Mouse (Mus musculus) gastrocnemius, postnatal 10 days (tissue): Measurements from ENCODE around the gene D1Ertd622e. TPM values are rescaled to one million over a fixed set of nuclear protein-coding genes. Genes with fewer than 3 reads are reported as not detected.
"Not testable (repeated sequence)": the region's sequence is repeated elsewhere in the genome, so short reads cannot be mapped to it uniquely, and the experiment has no call there.

Experiments used
- DNase-seq: peaks from one replicate; pipeline ENCODE4 v3.0.0; 2021; ENCODE audit warnings: mixed read lengths
- total RNA-seq, 2 experiments: library from RNA; stranded (reverse); gene quantifications; 2 replicates each; pipeline ENCODE4 v1.2.3; 2021

The D1Ertd622e gene
- total RNA-seq, 2 experiments from 2014 or later, result 32.3 to 38.3 TPM

DNA sequence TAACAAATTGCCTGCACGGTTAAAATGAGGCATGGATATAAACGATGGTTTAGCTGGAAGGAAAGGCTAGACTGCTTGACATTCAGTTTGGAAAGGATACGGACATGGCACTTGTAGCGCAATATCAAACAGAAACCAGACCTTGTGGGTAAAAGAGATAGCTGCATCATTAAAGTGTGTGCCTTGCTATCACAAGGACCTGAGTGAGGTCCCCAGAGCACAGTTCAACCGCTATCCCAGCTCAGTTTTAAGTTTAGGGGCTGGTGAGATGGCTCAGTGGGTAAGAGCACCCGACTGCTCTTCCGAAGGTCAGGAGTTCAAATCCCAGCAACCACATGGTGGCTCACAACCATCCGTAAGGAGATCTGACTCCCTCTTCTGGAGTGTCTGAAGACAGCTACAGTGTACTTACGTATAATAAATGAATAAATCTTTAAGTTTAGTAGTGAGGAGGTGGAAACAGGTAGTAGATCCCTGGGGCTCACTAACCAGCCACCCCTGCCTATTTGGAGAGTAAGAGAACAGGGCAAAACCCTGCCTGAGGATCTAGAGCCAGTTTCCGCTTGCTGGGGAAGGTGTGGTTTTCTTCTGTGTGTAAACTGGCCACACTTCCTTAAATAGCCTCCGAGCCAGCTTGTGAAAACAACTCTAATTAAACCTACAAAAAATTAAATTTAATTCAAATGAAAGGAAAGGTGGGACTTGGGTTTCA lies 29.2 kb downstream of the D1Ertd622e start:
- no peak for DNase-seq

DNA sequence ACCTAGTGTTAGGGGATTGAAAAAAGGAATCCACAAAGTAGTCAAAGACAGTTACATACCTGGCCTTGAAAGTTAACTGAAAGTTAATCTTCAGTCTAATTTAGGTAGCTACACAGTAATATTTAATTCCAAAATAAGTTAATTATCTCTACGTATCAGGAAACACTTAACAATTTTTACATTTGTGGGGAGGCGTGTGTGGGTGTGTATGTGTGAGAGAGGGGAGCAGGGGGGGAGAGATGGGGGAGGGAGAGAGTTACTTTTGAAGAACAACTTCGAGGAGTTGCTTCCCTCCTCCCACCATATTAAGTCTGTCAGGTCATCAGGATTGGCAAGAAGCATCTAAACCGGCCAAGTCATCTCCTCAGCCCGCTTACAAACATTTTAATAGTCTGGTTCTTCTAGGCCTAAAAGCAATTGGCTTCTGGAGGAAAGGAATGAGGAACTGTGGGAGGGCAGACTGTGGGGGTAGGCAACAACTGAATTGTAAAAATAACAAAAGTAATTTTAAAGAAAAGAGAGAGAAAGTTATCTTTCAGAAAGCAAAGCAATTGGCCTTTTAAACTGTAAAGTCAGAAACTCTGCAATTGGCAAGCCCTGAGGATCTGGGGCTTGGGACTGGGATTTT lies 29.9 kb downstream of the D1Ertd622e start:
- no peak for DNase-seq

DNA sequence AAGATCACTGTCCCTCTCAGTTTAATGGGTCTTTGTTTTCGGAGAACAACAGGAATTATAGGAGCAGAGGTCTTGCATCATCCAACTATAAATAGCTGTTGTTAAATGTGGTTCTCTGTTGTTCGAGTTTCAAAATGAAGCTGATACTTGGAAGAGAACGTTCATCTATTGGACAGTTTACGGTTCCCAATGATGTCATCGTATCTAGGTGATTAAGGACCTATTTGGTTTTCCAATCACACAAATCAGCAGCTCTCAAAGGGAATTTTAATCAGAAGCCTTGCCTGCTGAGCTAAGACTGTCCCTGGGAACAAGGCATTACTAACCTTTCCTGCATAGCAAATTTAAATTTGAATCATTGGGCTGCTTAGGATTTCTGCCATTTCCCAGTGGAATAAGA lies 31.7 kb downstream of the D1Ertd622e start:
- DNase-seq, result no peak

DNA sequence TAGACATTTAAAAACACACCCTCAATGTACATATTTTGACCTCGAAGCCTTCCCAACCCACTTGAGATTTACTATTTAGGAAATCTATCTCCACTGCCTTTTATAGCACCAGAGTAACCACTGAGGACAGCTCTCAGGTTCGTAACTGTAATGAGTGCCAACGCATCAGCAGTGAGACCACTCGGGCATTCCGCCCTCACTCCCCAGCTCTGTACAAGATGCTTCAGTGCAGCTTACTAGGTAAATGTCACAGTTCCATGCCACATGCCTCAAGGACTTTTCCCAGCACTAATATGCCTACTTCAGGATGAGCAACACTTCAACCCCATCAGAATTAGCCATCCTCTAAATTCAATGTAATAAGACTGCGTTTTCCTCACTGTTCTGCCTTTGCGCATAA lies 33.0 kb downstream of the D1Ertd622e start:
- no peak for DNase-seq

DNA sequence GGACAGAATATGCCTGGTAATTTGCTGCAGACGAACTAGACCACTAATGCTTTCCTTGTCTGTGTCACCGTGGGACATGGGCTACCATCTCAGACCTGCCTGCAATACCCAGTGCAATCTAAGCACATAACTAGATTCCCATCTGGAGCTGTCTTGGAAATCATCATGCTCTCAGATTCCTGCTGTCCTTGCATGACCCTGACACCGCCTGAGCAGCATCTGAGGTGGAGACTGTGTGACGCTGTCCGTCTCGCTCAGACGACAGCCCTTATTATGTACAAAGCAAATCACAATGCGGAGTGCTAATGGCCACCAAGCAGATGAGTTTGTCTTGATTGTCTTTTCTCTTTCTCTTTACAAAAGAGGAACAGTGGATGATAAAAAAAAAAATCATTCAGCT lies 33.9 kb downstream of the D1Ertd622e start:
- DNase-seq, result no peak

DNA sequence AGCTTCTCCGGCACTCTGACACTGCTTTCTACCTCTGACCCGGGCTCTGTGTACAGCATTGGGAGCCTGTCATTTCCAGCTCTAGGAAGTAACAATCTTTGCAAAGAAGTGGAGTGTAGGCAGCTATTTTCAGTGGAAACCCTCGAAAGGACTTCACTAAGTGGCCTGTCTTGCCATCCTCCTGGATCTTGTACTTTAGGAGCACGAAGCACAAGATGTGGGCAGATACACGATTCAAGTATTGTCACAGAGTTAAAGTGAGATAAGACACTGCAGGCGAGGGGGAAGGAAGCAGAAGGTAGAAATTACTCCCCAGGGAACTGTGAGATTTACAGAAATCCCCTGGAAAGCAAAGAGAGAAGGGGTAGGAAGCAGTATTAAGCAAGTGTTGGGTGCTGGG lies 36.4 kb downstream of the D1Ertd622e start:
- DNase-seq, result no peak

DNA sequence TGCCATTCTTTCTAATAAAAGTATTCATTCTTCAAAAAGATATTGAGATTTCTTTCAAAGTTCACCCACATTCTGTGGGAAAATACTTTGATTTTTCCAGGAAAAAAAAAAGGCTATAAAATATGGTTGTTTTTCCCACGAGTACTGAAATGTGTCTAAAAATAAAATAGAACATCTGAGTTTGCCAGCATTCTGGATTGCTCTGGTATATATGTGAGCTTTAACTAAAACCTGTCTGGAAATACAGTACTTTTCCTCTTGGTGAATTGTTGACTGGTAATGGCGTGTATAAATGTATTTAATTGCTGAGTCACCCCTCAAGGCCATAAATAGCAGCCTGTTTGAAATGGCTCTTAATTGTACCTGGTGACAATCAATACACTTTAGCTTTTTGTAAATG lies 37.5 kb downstream of the D1Ertd622e start:
- no peak for DNase-seq

DNA sequence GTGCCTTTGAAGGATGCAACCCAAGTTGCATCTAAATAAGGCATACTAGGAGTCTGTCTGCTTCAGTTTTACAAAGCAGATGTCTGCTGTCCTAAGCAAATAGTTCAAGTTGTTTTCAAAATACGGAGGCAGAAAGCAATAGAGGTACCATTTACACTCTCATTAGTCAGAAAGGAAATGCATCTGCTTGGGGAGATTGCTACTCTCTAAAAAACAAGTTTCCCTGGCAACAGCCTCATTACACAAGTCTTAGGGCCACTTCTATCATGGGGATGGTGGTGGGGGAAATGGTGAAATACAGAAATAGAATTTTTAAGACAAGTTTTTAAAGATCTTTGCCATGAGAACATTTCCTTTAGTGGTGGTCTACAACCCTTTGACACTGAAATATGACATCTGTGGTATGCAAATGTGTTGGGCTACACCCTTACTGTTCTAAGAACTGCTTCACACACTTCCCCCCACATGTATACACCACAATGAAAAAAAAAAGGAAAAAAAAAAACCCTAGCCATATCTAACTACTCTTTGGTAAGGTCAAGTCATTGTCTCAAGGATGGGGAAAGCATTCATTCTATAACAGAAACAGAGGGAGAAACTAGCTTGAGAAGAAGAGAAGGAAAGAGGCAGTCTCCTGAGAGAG lies 38.5 kb downstream of the D1Ertd622e start:
- DNase-seq, result no peak

DNA sequence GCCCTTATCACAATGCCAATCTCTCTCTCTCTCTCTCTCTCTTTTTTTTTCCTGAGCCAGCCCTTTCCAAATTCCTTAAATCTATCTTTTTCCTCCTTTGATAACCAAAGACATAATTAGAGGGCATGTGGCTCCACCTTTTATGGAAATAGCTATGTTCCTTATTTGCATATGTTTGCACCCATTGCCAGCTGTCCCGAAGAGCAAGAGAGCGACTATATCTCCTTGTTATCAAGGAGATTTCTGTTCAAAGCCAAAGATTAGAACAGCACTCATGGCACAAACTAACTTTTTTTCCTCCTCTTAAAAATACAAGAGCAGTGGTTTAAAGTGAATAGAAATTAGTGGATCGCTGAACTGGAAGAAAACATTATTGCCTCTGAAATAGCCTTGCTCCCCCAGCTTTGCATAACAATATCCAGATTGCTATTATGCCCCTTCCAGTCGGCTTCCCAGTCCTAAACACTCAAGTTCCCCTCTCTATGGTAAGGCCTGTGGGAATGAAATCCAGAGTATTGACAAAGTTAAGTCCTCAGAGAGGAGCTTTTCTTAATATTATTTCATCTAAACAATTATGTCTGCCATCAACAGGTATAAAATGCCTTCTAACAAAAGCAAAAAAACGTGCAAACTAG lies 39.2 kb downstream of the D1Ertd622e start:
- no peak for DNase-seq

DNA sequence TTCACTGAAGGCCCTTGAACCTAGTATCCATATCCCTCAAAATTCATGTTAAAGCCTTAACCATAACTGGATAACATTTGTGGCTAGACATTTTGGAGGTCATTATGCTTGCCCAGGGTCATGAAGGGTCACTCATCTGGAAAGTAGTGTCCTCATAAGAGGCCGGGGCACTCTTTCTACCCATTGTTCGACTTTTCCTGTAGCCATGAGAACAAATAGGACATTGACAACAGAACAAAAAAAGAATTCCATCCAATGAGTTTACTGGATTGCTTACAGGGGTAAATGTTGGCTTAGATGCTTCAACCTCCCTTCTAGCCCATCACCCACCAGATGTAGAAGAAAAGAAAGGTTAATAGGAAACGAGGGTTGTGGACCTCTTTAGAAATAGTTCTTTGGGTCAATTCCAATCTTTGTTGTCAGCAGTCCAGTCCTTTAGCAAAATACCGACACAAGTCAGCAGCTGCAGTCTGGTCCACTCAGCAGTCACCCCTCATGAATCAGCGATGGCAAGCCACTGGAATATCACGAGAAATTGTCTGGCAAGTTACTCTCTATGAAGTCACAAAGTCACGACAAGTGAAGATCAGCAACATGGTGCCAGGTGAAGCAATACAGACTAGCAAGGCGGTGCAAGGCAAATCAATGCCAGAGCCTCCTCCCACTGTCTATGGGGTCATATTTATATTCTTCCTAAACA lies 42.1 kb downstream of the D1Ertd622e start:
- no peak for DNase-seq

DNA sequence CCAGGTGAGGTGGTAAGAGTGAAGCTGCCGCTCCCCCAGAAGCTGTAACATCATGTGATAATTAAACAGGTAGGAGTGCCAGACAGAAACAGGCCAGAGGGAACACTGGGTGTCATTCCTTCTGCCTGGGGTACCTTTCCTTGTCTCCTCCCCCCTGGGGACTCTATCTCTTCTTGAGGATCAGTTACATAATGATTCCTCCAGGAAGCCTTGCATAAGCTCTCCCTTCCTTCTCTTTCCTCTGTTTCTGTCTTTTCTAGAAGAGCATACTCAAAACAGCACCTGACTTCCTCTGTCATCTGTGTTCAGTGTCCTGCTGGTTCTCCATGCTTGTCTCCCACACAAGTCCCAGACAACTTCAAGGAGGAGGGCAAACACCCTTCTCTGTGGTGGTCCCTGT lies 46.3 kb downstream of the D1Ertd622e start:
- DNase-seq, result no peak

DNA sequence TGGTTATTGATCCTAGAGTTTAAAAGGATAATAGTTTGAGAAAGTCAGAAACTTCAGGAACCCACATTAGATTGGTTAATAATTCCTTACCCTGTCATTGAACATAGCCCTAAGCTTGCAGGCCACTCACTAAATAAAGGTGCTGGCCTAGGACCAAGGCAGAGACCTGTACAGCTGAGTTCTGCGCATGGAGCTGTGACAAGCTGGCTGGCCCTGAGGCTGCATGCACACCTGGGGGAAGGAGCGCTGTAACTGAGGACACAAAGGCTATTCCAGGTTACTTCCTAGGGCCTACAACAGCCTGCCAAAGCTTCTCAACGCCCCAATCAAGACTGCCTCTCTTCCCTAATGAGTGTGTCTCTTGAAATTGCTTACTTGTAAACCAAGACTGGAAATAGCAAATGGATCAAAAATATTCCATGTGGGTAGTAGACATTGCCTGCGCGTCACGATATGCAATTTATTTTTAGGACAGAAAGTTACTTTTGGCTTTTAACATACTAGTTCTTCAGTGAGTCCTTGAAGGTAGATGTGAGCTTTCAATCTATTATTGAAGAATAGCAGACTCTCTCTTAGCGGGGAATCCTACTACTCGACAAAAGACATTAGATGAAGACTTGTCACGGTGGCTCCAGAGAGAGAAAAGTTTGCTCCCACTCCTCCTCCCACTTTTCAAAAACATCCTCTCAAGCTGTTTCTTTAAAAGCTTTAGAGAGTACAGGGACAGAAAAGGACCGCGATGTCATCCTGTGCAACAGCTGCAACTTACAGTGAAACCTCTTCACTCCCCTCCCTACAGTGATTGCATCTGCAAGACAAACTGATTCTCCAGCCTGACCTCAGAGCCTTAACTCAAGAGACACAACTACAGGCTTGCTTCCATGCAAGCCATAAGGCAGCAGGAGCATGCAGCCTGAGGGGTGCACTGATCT lies 47.1 kb downstream of the D1Ertd622e start:
- DNase-seq, result no peak

DNA sequence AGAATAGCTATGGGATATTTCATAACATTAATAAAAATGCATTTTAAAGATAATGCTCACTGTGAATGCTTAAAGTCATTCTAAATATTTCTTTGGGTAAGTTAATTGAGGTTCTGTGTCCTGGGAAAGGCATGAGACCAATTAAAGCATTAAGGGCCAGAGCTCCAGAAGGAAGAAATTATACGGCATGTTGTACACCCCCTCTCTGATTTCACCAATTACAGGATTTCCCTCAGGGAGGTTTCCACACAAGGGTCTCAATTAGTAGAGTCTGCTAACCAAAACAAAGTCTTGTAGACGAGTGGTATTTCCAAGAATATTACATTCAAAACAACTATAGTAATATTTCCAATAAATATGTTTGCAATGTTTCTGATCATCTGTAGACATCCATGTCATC lies 50.1 kb downstream of the D1Ertd622e start:
- no peak for DNase-seq

DNA sequence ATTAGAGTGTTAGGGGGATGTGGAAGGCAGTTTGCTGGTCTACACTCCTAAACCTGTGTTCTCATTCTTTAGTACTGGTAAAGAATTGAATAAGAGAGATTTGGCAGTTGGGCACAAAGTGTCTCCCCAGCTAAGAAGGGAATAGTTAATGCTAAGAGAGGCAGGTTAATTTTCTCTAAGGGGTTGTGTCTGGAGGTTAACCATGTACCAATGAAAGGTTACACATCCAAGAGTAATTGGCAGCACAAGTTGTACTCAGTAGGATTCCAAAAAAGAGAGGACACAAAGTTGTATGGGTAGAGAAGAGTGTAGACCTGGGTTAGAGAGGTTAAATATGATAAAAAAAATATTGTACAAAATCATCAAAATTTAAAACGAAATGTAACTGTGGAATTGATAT lies 58.5 kb downstream of the D1Ertd622e start:
- DNase-seq, result no peak

DNA sequence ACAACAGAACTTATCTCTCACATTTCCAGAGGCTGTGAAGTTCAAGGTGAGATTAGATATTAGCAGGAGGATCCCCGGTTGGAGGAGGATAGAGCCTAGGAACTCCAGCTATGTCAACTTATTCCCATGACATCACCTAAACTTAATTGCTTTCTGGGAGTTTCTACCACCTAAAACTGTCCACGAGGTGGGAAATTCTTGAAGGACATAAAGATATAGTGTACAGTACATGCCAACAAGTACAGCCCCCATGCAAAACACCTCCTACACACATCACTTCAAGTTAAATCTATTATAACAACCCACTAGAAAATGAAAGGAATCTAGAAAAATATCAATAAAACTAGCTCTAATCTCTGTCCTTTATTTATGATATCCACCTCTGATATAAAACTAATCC lies 61.5 kb downstream of the D1Ertd622e start:
- DNase-seq, result no peak

DNA sequence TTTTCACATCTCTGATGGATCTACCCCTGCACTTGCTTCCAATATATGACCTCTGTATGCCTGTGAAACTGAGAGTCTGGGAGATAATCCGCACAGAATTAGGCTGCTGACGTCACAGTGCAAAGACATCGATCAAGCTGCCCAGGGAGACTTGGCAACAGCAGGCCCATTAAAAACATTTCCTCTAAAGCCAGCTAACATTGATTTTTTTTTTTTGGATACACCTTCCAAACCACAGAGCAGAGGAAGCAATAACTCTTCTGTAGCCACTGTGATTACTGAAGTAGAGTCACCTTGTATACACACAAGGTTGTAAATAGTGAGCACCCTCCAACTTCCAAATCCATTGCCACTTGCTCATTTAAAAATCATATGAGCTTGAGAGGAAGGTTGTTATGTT lies 62.8 kb downstream of the D1Ertd622e start:
- no peak for DNase-seq

DNA sequence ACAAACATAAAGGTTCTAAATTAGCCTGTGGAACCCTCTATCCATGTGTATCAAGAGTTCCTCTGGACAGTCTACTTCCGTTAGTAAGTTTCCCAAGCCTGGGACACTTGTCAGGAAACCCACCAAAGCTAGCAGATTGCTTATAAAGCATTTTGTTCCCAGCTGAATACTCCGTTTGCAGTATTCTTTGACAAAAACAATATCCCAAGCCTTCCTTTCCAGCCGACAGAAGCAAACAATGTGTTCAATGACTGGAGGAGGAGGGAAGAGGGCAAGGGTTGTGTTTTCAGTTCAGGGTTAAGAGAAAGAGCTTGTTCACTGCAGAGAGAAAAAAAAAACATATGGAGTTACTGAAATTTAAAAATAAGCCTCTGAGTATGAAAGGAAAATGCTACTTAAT lies 73.3 kb downstream of the D1Ertd622e start:
- no peak for DNase-seq

DNA sequence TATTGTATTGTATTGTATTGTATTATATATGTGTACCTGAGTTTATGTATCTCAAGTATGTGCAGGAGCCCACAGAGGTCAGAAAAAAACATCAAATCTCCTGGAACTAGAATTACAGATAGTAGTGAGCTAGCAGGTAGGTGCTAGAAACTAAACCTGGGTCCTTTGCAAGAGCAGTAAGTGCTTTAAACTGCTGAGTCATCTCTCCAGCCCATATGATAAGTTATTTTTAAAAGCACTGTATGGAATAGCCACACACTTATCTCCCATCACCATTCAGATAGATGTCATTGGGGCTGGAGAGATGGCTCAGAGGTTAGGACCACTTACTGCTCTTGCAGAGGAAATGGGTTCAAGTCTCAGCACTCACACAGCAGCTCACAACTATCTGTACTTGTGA lies 76.8 kb downstream of the D1Ertd622e start:
- DNase-seq, result no peak

DNA sequence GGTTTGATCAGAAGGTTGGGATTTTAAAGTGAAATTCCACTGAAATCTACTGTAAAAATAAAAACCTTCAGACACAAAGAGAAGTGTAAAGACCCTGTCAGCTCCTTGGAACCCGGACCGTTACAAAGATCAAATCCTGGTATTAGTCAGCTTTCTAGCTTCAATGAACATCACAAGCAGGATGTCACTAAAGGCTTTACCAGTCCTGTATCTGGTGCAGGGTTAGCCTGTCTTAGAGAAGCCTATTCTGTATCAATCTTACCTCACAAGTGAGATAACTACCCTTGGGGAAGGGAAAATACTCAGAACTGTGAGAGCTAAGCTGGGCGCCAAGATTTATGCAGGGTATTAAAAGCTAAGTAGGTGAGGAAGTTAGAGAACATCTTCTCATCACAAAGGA lies 77.7 kb downstream of the D1Ertd622e start:
- no peak for DNase-seq

DNA sequence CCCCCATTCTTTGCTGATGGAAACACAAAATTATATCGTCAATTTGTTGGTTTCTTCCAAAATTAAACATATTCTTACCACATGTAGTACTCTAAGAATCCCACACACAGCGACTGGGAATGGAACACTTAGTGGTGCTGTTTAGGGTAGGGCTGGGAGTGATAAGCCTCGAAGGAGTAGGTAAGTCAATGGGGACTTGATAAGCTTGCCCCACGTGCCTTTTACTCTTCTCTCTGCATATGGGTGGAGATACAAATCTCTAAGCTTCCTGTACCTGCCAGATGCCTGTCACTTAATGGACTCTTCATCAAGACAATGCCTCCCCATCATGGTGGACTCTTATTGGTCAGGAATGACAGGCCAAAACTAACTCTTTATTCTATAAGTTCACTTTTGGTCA lies 78.8 kb downstream of the D1Ertd622e start:
- DNase-seq, result no peak

DNA sequence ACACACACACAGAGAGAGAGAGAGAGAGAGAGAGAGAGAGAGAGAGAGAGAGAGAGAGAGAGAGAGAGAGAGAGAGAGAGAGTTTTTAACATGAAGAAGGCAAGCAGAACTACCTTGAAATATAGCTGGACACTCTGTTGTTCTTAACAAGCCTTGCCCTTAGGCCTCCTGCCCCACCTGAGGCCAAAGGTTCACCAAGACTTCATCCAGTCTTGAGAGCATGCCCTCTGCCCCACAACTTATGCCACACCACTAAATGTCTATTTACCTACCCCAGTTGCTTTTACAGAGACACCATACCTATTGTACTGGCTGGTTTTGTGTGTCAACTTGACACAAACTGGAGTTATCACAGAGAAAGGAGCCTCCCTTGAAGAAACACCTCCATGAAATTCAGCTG lies 81.2 kb downstream of the D1Ertd622e start:
- DNase-seq, result not testable (repeated sequence)

DNA sequence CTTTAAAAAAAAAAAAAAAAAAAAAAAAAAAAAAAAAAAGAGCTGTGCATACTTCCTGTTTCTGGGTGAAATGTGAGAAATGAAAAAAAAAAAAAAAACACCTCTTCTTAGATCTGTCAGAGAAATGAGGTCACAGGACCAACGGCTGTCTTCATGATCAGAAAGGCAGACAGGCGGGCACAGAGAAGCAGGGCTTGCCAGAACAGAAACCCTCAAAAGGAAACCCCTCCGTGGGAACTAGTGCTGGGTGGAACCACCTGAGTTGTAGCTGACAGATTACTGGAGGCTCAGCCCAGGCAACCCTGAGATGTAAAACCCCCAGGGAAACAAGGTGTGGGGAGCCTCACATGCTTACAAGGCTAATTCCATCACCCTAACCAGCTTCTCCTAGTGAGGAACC lies 81.6 kb downstream of the D1Ertd622e start:
- DNase-seq, result no peak
